Mouse (Mus musculus): ENCODE data around the gene Nsl1. TPM values are rescaled to one million over a fixed set of nuclear protein-coding genes. Genes with fewer than 3 reads are reported as not detected.
"Not testable (repeated sequence)": the region's sequence is repeated elsewhere in the genome, so short reads cannot be mapped to it uniquely, and the experiment has no call there.

Nsl1 gene
- polyA plus RNA-seq, 1 experiment from 2014 or later, result 1.5 TPM

- H3K9me3 ChIP-seq (ENCODE audit: low read length), result no peaks in the 10 kb centered on the region
- ATAC-seq, result peak; percentile 6
- H3K4me3 ChIP-seq (ENCODE audit: low read depth, low read length), result peak overlapping the region; percentile 71
- TF ChIP-seq EP300 (IDR thresholded peaks at IDR 0.05) (no peak), CTCF (IDR thresholded peaks at IDR 0.05) (peak; percentile 11; the same call in 1 of the 2 replicates)
- no peaks in the 10 kb centered on the region for H3K27me3 ChIP-seq (replicated peaks; ENCODE audit: insufficient read depth, low read length)
- H3K4me1 ChIP-seq (ENCODE audit: insufficient read depth, low read depth, low read length), result peaks cover 14% of the 10 kb centered on the region; the same call in 1 of the 2 replicates
- H3K36me3 ChIP-seq (ENCODE audit: insufficient read depth, low read length), result no peaks in the 10 kb centered on the region
- 3% methylated on average over 59 of the region's 69 CpGs for WGBS
- peak overlapping the region; percentile 83 for H3K27ac ChIP-seq (ENCODE audit: low read length)
- peak; percentile 32 for DNase-seq (ENCODE audit: low spot score)
- peak overlapping the region; percentile 90 for H3K4me2 ChIP-seq (replicated peaks; ENCODE audit: low read depth, low read length)
- H3K9ac ChIP-seq (replicated peaks; ENCODE audit: low read depth), result peak overlapping the region; percentile 62
Observed at GRCm38 (mm10) chr1:191025016-191026012, 37.5 kb upstream of the Nsl1 start.

DNA sequence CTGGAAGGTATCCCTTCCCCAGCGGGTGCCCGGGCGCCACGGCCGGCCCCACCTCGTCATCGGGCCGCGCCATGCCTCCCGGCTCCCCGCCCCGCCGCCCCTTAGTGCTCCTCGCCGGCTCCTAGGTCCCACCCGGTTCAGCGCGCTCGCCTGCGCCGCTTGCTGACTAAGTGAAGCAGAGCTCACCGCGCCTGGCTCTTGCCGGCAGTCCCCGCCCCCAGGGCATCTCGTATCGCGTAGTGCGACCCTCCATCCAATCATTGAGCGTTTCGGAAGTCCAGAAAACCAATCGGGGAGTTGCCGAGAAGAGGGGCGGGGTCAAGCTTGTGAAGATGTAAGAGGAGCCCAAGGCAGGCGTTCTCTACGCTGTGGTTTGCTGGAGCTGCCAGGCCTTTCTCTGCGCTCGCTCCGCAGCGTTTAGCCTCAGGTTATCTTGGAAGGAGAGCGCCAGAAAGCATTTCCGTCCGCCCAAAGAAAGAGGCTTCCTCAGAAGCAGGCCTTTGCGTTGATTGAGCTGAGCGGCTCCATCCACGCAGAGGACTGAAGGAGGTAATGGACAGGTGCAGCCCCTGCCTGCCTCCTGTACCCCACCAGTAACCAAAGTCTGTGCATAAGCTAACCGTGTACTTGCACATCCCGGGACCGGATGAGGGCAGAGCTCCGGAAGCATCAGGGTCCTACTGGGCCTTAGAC, 36.6 kb upstream of the Nsl1 start, which contains the start of gene Flvcr1:
Gene Flvcr1 (minus strand): TSS at position 138 of the 693 bp plus-strand sequence.
- H3K36me3 ChIP-seq (ENCODE audit: insufficient read depth, low read length), result no peaks in the 10 kb centered on the region
- H3K4me3 ChIP-seq (ENCODE audit: low read depth, low read length), result peak within 1 kb of the TSS; percentile 71
- peaks cover 14% of the 10 kb centered on the region; the same call in 1 of the 2 replicates for H3K4me1 ChIP-seq (ENCODE audit: insufficient read depth, low read depth, low read length)
- H3K9me3 ChIP-seq (ENCODE audit: low read length), result no peaks in the 10 kb centered on the region
- no peak for TF ChIP-seq EP300 (IDR thresholded peaks at IDR 0.05)
- TF ChIP-seq CTCF (IDR thresholded peaks at IDR 0.05), result peak; percentile 62
- no peaks in the 10 kb centered on the region for H3K27me3 ChIP-seq (replicated peaks; ENCODE audit: insufficient read depth, low read length)
- under 1% methylated on average over 39 of the region's 50 CpGs for WGBS
- H3K9ac ChIP-seq (replicated peaks; ENCODE audit: low read depth), result peak within 1 kb of the TSS; percentile 62
- H3K4me2 ChIP-seq (replicated peaks; ENCODE audit: low read depth, low read length), result peak within 1 kb of the TSS; percentile 90
- peak within 1 kb of the TSS; percentile 83 for H3K27ac ChIP-seq (ENCODE audit: low read length)
- DNase-seq (ENCODE audit: low spot score), result peak; percentile 100
- peak; percentile 99 for ATAC-seq

GRCm38 (mm10) chr1:191030182-191030581, 32.6 kb upstream of the Nsl1 start:
- WGBS, result 48% methylated on average over 10 of the region's 10 CpGs
- DNase-seq (ENCODE audit: low spot score), result no peak
- Histone ChIP-seq H3K4me3 (ENCODE audit: low read depth, low read length) (no peak overlapping the region), H3K9me3 (ENCODE audit: low read length) (no peaks in the 10 kb centered on the region), H3K27ac (ENCODE audit: low read length) (no peak overlapping the region), H3K4me1 (ENCODE audit: insufficient read depth, low read depth, low read length) (peaks cover 7% of the 10 kb centered on the region; the same call in 1 of the 2 replicates), H3K27me3 (replicated peaks; ENCODE audit: insufficient read depth, low read length) (no peaks in the 10 kb centered on the region), H3K9ac (replicated peaks; ENCODE audit: low read depth) (no peak overlapping the region), H3K4me2 (replicated peaks; ENCODE audit: low read depth, low read length) (no peak overlapping the region), H3K36me3 (ENCODE audit: insufficient read depth, low read length) (no peaks in the 10 kb centered on the region)
- ATAC-seq, result no peak
- TF ChIP-seq EP300 (IDR thresholded peaks at IDR 0.05) (no peak), CTCF (IDR thresholded peaks at IDR 0.05) (no peak)

DNA sequence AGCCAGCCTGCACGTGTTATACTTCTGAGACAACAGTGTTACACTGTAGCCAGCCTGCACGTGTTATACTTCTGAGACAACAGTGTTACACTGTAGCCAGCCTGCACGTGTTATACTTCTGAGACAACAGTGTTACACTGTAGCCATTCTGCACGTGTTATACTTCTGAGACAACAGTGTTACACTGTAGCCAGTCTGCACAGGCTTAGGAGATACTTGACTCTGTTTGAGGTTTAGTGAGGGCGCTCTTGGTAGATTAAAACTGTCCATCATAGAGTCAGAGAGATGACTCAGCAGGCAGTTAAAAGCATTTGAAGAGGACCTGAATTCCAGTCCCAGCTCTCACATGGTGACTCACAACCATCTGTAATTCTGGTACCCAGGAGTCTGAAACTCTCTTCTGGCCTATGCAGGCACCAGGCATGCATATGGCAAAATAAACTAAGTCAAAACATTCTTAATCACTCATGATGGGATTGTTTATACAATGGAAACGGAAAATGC, 31.8 kb upstream of the Nsl1 start:
- not testable (repeated sequence) for DNase-seq (ENCODE audit: low spot score); H3K4me3 ChIP-seq (ENCODE audit: low read depth, low read length); H3K4me2 ChIP-seq (replicated peaks; ENCODE audit: low read depth, low read length); H3K9ac ChIP-seq (replicated peaks; ENCODE audit: low read depth); H3K36me3 ChIP-seq (ENCODE audit: insufficient read depth, low read length); H3K4me1 ChIP-seq (ENCODE audit: insufficient read depth, low read depth, low read length); ATAC-seq; H3K9me3 ChIP-seq (ENCODE audit: low read length); H3K27me3 ChIP-seq (replicated peaks; ENCODE audit: insufficient read depth, low read length); H3K27ac ChIP-seq (ENCODE audit: low read length)
- 51% methylated on average over 6 of the region's 6 CpGs for WGBS

DNA sequence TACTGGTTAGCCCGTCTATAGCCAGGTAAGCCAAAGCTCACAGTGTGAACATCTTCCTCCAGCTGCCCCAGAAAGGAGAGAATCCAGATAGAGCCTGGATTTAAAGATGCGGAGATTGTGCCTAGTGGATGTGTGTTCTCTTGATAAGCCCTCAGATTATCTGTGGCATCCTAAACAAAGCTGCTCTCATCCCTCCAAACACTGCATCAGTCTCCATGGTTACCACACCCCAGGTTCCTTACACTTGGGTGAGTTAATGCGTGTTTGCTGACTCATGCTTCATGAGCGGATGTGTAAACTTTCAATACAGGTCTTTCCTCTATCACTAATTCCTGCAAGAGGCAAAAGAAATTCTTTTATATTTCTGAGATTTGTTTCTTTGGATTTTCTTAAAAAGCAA, 27.2 kb upstream of the Nsl1 start:
- no peak overlapping the region for H3K4me3 ChIP-seq (ENCODE audit: low read depth, low read length)
- TF ChIP-seq CTCF (IDR thresholded peaks at IDR 0.05) (no peak), EP300 (IDR thresholded peaks at IDR 0.05) (no peak)
- H3K9me3 ChIP-seq (ENCODE audit: low read length), result no peaks in the 10 kb centered on the region
- H3K27ac ChIP-seq (ENCODE audit: low read length), result no peak overlapping the region
- H3K4me1 ChIP-seq (ENCODE audit: insufficient read depth, low read depth, low read length), result no peaks in the 10 kb centered on the region
- H3K36me3 ChIP-seq (ENCODE audit: insufficient read depth, low read length), result no peaks in the 10 kb centered on the region
- H3K27me3 ChIP-seq (replicated peaks; ENCODE audit: insufficient read depth, low read length), result no peaks in the 10 kb centered on the region
- no peak overlapping the region for H3K4me2 ChIP-seq (replicated peaks; ENCODE audit: low read depth, low read length)
- DNase-seq (ENCODE audit: low spot score) (no peak), ATAC-seq (no peak)
- H3K9ac ChIP-seq (replicated peaks; ENCODE audit: low read depth), result no peak overlapping the region
- WGBS, result 23% methylated on average over 4 of the region's 4 CpGs

Measured in lung, postnatal 0 days (tissue).